Mouse (Mus musculus): ENCODE measurements at regions not wholly inside any gene's neighbourhood (a gene's known extent, or its start where the extent isn't known, plus 50 kb on each side); places are given as distances from the start of the nearest gene placed in this dataset.
"Not testable (repeated sequence)": the region's sequence is repeated elsewhere in the genome, so short reads cannot be mapped to it uniquely, and the experiment has no call there.

- no peak for DNase-seq (ENCODE audit: low spot score)
Measured at GRCm38 (mm10) chr14:17057355-17057754, 238.4 kb upstream of the Rarb start.

DNA sequence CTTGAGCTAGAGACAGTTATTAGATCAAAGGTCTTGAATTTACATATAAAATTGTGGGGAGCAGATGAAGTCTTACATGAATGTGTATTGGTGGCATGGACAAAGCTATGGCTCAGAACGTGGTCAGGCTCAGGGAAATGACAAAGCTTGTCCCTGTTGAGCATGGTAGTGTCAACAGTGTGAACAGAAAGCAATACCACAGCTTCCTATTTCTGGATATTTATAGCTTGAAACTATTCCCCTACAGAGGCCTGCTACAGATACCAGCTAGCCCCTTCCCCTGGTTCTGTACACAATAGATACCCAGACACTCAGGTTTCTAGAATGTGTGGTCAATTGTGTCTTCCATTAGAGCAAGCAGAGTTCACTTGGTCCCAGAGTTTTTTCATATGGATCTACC lies 236.8 kb upstream of the Rarb start:
- no peak for DNase-seq (ENCODE audit: low spot score)

GRCm38 (mm10) chr14:17054381-17054780 lies 235.4 kb upstream of the Rarb start:
- DNase-seq (ENCODE audit: low spot score), result no peak

- no peak for DNase-seq (ENCODE audit: low spot score)
Measured at GRCm38 (mm10) chr14:17046808-17047207, 227.9 kb upstream of the Rarb start.

DNA sequence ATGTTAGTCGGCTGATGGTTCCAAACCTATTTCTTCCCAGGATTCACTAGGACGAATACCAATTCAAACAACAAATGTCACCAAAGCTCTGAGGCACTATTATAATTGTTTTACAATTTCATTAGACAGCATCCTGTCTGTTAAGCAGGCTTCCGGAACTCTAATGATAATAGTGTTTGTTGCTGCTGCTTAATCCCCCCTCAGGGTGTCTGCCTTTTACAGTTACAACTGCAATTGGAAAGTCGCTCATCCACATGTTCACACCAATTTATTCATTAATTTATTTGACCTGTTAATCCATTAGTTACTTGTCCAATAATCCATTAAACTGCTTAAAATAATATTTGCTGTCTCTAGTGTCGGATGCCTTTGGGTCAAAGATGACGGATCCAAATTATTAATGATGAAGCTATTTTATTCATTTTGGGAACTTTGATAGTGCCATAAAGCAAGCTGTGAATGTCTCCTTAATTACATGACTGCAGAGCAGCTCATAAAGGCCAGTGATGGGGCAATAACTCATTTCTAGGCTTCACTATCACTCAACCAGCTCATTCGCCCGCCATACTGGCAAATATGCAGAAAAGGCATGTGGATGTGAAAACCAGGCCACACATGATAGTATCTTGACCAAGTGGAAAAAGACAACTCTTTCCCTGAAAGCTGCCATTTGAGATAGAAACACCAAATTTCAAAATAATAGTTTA lies 226.6 kb upstream of the Rarb start:
- no peak for DNase-seq (ENCODE audit: low spot score)

GRCm38 (mm10) chr14:17020603-17021356 lies 201.8 kb upstream of the Rarb start:
- no peak for DNase-seq (ENCODE audit: low spot score)

DNA sequence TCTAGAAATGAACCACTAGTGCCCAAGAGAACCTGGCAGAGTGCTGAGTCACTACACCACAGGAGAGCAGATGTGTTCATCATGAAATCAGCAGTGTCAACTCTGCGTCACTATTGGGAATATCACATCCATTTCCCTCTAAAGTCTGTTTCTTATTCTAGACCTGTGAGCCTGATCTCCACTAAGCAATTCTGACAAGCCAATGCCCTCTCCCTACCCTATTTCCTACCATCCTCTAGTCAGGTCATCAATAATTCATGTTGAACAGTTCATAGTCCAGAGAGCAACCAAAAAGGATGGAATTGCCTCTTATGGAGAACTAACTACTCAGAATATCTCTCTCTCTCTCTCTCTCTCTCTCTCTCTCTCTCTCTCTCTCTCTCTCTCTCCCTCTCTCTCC lies 194.0 kb upstream of the Rarb start:
- DNase-seq (ENCODE audit: low spot score), result no peak

GRCm38 (mm10) chr14:17012200-17012599 lies 193.2 kb upstream of the Rarb start:
- no peak for DNase-seq (ENCODE audit: low spot score)

DNA sequence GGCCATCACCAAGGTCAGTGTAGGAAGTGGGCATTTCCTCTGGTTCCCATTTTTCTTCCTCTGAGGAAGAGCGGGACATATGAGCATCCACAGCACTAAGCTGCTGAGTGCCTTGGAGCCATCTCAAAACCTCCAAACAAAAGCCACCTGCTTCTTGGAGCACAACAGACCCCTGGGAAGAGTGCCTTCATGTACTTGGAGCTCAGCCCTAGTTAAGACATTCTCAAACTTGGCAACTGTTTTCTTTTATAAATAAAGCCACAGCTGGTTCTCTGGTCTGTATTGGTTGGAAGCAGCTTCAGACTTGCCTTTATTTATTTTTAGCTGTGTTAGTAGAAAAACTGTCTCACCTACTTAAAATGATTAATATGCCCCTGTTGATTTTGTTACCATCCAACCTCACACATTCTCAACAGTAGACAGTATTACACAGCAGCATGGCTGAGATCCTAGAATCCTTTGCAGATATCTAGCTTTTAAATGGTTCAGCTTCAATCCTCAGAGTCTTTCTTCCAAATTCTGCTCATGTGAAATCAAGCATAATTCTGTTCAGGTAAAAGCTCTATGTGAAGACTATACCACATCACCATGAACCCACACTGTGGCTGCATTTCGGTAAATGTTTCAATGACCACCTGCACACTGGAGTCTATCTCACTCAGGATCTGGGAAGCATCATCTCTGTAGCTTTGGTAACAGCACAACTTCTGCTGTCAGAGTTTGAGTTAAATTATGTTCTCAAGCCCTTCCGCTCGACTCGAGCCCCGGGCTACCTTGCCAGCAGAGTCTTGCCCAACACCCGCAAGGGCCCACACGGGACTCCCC lies 186.4 kb upstream of the Rarb start:
- no peak for DNase-seq (ENCODE audit: low spot score)

DNA sequence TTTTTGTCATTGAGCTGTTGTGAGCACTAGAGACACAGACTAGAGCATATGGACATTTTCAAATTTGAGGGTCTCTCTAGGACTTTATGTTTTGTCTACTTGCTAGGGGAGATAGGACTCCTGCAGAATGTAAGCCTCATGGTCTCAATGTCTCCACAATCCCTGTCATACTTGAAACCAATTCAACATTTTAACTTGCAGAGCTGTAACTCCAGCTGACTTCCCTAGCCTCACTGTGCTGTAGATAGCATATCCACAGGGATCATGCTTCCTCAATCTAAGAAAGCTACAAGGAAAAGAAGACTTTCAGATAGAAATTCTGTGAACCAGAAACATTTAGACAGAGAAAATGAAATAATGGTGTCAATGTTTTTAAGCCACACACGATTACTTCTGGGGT lies 185.8 kb upstream of the Rarb start:
- no peak for DNase-seq (ENCODE audit: low spot score)

GRCm38 (mm10) chr14:16996716-16997115 lies 177.8 kb upstream of the Rarb start:
- no peak for DNase-seq (ENCODE audit: low spot score)

DNA sequence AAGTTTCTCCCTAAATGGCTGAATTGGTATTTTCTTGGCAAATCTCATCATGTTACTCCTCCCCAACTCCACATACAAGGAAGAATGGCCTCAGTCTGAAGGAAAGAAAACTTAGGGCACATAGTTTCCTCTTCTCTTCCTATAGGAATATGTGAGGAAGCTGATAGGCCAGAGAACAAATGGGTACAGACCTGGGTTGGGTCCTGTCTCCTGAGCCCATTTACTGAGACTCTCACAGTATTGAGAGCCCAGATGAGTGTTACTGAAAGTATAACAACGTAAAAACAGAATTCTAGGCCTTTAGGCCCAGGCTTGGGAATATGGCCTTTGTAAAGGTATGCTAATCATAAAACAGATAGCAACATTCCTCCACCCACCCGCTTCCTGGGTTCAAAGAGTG lies 152.0 kb upstream of the Rarb start:
- not testable (repeated sequence) for DNase-seq (ENCODE audit: low spot score)

DNA sequence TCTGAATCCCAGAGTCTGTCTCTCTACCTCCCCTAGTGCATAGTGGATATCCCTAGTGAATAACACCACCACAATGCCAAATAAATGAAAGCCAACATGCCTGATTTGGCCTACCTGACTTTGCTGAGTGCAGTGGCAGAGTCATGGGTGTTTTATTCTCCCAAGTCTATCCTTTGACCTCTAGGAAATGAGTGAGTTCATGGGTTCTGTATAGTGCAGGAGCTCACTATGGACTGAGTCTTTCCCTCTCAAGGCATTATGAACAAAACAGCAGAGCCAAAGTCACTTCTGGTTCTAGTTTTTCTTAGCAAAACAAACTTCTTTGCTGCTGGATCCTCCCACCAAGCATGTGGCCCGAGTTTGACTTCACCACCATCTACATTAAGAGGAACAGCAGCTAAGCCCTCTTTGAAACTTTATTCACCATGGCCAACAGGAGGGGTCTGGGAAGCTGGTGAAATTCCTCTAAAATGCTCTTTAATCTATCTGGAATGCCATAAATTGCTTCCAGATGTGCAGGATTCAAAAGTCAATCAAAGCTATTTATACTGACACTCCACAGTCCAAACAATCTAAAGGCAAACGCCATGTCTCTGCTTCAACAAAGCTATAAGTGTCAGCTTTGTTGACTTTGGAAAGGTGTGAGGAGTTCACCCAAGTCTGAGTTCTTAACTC lies 145.9 kb upstream of the Rarb start:
- no peak for DNase-seq (ENCODE audit: low spot score)

GRCm38 (mm10) chr14:16962216-16962826 lies 143.4 kb upstream of the Rarb start:
- no peak for DNase-seq (ENCODE audit: low spot score)

DNA sequence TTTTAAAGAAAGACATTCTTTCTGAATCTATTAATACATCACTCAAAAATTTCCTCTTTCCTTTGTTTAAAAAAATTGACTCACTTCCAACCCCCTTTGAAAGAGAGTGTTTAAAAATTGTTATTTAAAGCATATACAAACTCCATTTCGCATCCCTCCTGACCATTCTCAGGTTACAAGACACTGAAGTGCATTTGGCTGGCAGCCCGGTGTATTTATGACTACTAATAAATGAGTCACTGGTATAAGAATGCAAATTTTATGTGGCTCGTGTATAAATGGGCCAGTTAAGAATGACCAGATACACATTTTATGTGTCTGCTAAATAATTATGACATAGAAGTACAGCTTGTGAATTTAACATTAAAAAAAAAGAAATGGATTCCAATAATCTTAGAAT lies 138.8 kb upstream of the Rarb start:
- DNase-seq (ENCODE audit: low spot score), result no peak

GRCm38 (mm10) chr14:16954511-16955443 lies 135.8 kb upstream of the Rarb start:
- no peak for DNase-seq (ENCODE audit: low spot score)

DNA sequence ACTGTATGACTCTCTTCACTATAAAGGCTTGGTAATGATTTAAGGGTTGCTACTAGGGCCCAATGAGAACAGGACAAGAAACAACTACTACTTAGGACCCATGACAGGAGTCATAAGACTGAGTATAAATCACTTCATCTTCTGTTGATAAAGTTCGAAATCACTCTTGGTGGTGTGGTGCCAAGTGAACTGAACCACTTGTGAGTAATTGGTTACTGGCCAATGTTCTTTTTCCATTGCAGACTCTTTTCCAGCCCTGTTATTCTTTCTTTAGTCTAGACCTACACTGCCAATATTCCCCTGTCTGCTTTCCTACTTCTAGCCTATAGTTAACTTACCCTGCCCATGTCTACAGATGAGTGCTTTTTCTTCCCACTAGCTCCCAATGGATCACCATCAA lies 129.8 kb upstream of the Rarb start:
- no peak for DNase-seq (ENCODE audit: low spot score)

GRCm38 (mm10) chr14:16944441-16944840 lies 125.5 kb upstream of the Rarb start:
- no peak for DNase-seq (ENCODE audit: low spot score)

GRCm38 (mm10) chr14:16943531-16943930 lies 124.6 kb upstream of the Rarb start:
- DNase-seq (ENCODE audit: low spot score), result no peak

DNA sequence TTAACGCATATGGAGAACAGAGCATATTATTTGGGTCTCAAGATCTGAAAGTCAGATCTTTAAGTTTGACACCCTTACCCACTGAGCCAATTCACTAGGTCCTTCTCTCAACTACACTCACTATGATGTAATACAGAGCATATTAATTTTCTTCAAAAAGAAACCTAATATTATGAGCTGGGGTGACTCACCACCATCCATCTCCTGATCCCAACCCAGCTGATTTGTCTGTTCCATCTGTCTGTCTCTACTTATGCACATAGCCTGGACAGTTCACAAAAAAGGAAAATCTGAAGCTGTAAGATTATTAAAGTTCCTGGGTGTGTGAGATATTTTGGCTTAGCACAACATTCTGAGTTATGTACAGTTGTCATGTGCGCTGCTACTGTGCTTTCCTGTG lies 108.2 kb upstream of the Rarb start:
- DNase-seq (ENCODE audit: low spot score), result no peak

Data from urinary bladder, postnatal 10 days (tissue).